Mouse (Mus musculus) limb, embryonic 11.5 days (tissue): ENCODE measurements around the gene Cox4i1. TPM values are rescaled to one million over a fixed set of nuclear protein-coding genes. Genes with fewer than 3 reads are reported as not detected.

Experiments
- ATAC-seq: fragments of 200-750 bp; cut with Nextera tagmentation; 2 replicates; pipeline ENCODE4 v1.8.0; 2017; ENCODE audit warnings: low read depth; ENCODE audit not compliant: insufficient number of reproducible peaks, low FRiP score, low TSS enrichment
- DNase-seq: peaks from one replicate; pipeline ENCODE4 v3.0.0-alpha.2; 2015; ENCODE audit warnings: low spot score
- H3K27ac ChIP-seq: fragments of 300-500 bp; sonication (generic); replicated peaks from 2 replicates; pipeline ENCODE4 v1.5.1; 2014; ENCODE audit warnings: low read depth, mild to moderate bottlenecking, low read length
- H3K27me3 ChIP-seq: fragments of 300-500 bp; sonication (generic); 2 replicates; pipeline ENCODE4 v1.6.1; 2014; ENCODE audit warnings: mild to moderate bottlenecking, low read length, mixed read lengths; ENCODE audit not compliant: control insufficient read depth, insufficient read depth
- H3K36me3 ChIP-seq: fragments of 300-500 bp; sonication (generic); 2 replicates; pipeline ENCODE4 v1.6.1; 2014; ENCODE audit warnings: mild to moderate bottlenecking, low read length, moderate library complexity, mixed read lengths; ENCODE audit not compliant: control insufficient read depth, insufficient read depth
- H3K4me1 ChIP-seq: fragments of 300-500 bp; sonication (generic); 2 replicates; pipeline ENCODE4 v1.6.1; 2014; ENCODE audit warnings: low read length, mixed read lengths; ENCODE audit not compliant: control insufficient read depth, insufficient read depth
- H3K4me2 ChIP-seq: fragments of 300-500 bp; sonication (generic); 2 replicates; pipeline ENCODE4 v1.6.1; 2014; ENCODE audit warnings: low read depth, mild to moderate bottlenecking, moderate library complexity; ENCODE audit not compliant: severe bottlenecking
- H3K4me3 ChIP-seq: fragments of 300-500 bp; sonication (generic); 2 replicates; pipeline ENCODE4 v1.5.1; 2014; ENCODE audit warnings: low read depth, low read length
- H3K9ac ChIP-seq: fragments of 300-500 bp; sonication (generic); 2 replicates; pipeline ENCODE4 v1.6.1; 2014; ENCODE audit warnings: mild to moderate bottlenecking, low read length
- H3K9me3 ChIP-seq: fragments of 300-500 bp; sonication (generic); 2 replicates; pipeline ENCODE4 v1.6.1; 2016; ENCODE audit warnings: low read length; ENCODE audit not compliant: control insufficient read depth
- WGBS: fragments of 180-500 bp; shearing (Covaris S2); extraction: QIAGEN DNeasy Blood & Tissue Kit; methylation state at CpG from one replicate; pipeline ENCODE4 v1.1.7; 2014; 5-methylcytosine and 5-hydroxymethylcytosine counted together
- polyA plus RNA-seq: library from polyadenylated mRNA; unstranded; fragments of >200 nt; fragmentation: Nextera tagmentation; extraction: Ambion mirVana; gene quantifications from 2 replicates; pipeline ENCODE4 v1.2.1, GENCODE M21; 2014

Gene Cox4i1
- polyA plus RNA-seq, 1 experiment from 2014 or later, result 921 TPM

- ATAC-seq (no peak), DNase-seq (no peak)
- no peaks in the 10 kb centered on the region for H3K27me3 ChIP-seq
- no peak overlapping the region for H3K27ac ChIP-seq
- H3K4me1 ChIP-seq, result 0 out of 2 replicates have a peak, but pooled peaks cover 3% of the 10 kb centered on the region
- 46% methylated on average over 19 of the region's 19 CpGs for WGBS
- no peak overlapping the region for H3K4me3 ChIP-seq
- no peaks in the 10 kb centered on the region for H3K36me3 ChIP-seq
- H3K4me2 ChIP-seq, result no peak overlapping the region
- no peak overlapping the region for H3K9ac ChIP-seq
- no peaks in the 10 kb centered on the region for H3K9me3 ChIP-seq
Observed at GRCm38 (mm10) chr8:120701758-120702465, 33.9 kb downstream of the Cox4i1 start.

- Histone ChIP-seq H3K4me3 (no peak overlapping the region), H3K4me1 (0 out of 2 replicates have a peak, but pooled peaks cover 3% of the 10 kb centered on the region), H3K4me2 (no peak overlapping the region), H3K27ac (no peak overlapping the region), H3K27me3 (no peaks in the 10 kb centered on the region), H3K9ac (no peak overlapping the region), H3K9me3 (no peaks in the 10 kb centered on the region), H3K36me3 (no peaks in the 10 kb centered on the region)
- WGBS, result 16% methylated on average over 9 of the region's 9 CpGs
- ATAC-seq (no peak), DNase-seq (no peak)
Observed at GRCm38 (mm10) chr8:120704203-120704602, 36.2 kb downstream of the Cox4i1 start.

DNA sequence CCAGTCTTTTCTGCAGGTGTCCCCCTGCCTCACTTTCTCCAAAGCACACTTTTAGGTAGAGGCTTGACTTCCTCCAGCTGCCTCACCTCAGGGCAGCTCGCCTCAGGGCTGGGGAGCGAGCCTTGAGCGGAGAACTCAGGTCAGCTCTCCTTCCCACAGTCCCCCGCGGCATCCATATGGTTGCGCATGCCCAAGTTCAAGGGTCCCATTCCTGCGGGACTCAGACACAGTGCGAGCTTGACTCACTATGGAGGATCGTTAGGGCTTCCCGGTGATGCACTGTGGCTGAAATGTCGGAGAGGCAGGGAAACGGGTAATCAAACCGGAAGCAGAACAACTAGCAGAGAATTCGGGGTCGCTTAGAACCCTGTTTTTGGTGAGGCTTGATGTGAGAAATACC, 37.1 kb downstream of the Cox4i1 start:
- H3K9ac ChIP-seq, result no peak overlapping the region
- no peaks in the 10 kb centered on the region for H3K9me3 ChIP-seq
- H3K27me3 ChIP-seq, result no peaks in the 10 kb centered on the region
- H3K27ac ChIP-seq, result no peak overlapping the region
- H3K4me1 ChIP-seq, result 0 out of 2 replicates have a peak, but pooled peaks cover 3% of the 10 kb centered on the region
- 70% methylated on average over 15 of the region's 15 CpGs for WGBS
- no peak for ATAC-seq
- no peak overlapping the region for H3K4me3 ChIP-seq
- H3K4me2 ChIP-seq, result no peak overlapping the region
- DNase-seq, result no peak
- no peaks in the 10 kb centered on the region for H3K36me3 ChIP-seq

DNA sequence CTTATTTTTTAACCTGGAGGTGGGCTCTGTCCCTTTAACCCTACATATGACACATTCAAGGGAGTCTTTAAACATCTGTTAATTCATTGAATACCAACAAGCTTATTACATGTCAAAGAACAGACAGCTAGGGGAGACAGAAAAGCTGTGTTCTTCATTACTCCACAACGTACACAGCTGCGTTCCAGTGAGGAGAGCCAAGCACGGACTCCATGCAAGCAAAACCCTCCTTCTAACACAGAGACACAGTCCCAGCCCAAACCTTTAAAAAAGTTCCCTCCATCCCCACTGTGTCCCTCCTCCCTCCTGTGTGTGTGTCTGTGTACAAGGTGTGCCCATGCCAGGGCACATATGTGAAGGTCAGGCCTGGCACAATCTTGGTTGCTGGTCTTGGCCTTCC, 38.2 kb downstream of the Cox4i1 start:
- no peaks in the 10 kb centered on the region for H3K9me3 ChIP-seq
- H3K27ac ChIP-seq, result no peak overlapping the region
- ATAC-seq, result no peak
- no peaks in the 10 kb centered on the region for H3K36me3 ChIP-seq
- H3K27me3 ChIP-seq, result no peaks in the 10 kb centered on the region
- H3K4me2 ChIP-seq, result no peak overlapping the region
- no peak overlapping the region for H3K4me3 ChIP-seq
- 0 out of 2 replicates have a peak, but pooled peaks cover 3% of the 10 kb centered on the region for H3K4me1 ChIP-seq
- 77% methylated on average over 3 of the region's 3 CpGs for WGBS
- H3K9ac ChIP-seq, result no peak overlapping the region
- no peak for DNase-seq

- no peak for ATAC-seq
Observed at GRCm38 (mm10) chr8:120709176-120709575, 41.2 kb downstream of the Cox4i1 start.

GRCm38 (mm10) chr8:120715200-120715599, 47.2 kb downstream of the Cox4i1 start:
- no peaks in the 10 kb centered on the region for H3K4me1 ChIP-seq
- ATAC-seq (no peak), DNase-seq (no peak)
- H3K4me3 ChIP-seq, result no peak overlapping the region
- no peaks in the 10 kb centered on the region for H3K27me3 ChIP-seq
- no peak overlapping the region for H3K9ac ChIP-seq
- H3K36me3 ChIP-seq, result no peaks in the 10 kb centered on the region
- 81% methylated on average over 6 of the region's 6 CpGs for WGBS
- no peaks in the 10 kb centered on the region for H3K9me3 ChIP-seq
- no peak overlapping the region for H3K4me2 ChIP-seq
- no peak overlapping the region for H3K27ac ChIP-seq

More at GRCm38 (mm10) chr8:120709176-120709575, 41.2 kb downstream of the Cox4i1 start:
- Histone ChIP-seq H3K9ac (no peak overlapping the region), H3K4me2 (no peak overlapping the region), H3K36me3 (no peaks in the 10 kb centered on the region), H3K27ac (no peak overlapping the region), H3K4me1 (0 out of 2 replicates have a peak, but pooled peaks cover 3% of the 10 kb centered on the region), H3K27me3 (no peaks in the 10 kb centered on the region), H3K4me3 (no peak overlapping the region), H3K9me3 (no peaks in the 10 kb centered on the region)
- WGBS, result 83% methylated on average over 10 of the region's 10 CpGs
- DNase-seq, result no peak

GRCm38 (mm10) chr8:120715996-120716680, 48.1 kb downstream of the Cox4i1 start:
- Histone ChIP-seq H3K4me3 (no peak overlapping the region), H3K27me3 (no peaks in the 10 kb centered on the region), H3K27ac (no peak overlapping the region), H3K4me1 (no peaks in the 10 kb centered on the region), H3K36me3 (no peaks in the 10 kb centered on the region), H3K9ac (no peak overlapping the region), H3K9me3 (no peaks in the 10 kb centered on the region), H3K4me2 (no peak overlapping the region)
- 79% methylated on average over 15 of the region's 15 CpGs for WGBS
- ATAC-seq, result no peak
- no peak for DNase-seq

DNA sequence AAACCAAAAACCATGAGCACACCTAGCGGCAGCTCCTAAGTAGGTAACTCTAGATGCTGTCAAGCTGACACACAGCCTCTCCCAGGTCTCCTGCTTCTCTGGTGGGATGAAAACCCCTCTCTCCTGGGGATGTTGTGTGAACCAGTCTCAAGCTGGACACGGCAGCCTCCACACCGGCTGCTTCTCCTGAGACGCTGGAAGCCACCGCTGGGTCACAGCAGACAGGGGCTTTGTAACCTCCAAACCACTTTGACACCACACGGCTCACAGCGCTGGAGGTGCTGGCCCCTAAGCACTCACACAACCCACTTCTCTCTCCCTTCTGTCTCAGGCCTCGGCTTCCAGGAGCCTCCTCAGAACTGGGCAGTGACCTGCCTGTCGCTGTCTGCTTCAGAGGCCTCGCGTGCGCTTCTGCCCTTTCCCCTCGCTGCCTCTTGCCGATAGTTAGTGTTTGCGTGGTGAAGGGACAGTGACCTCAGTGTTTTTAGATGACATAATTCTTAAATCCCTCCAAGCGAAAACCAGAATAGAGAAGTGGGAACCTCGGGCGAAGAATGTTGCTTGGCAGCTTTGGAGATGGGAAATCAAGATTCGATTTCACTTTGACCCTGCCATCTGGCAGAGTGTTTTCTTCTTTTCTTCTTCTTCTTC, 51.7 kb downstream of the Cox4i1 start:
- H3K27ac ChIP-seq, result no peak overlapping the region
- ATAC-seq (no peak), DNase-seq (no peak)
- H3K4me3 ChIP-seq, result no peak overlapping the region
- H3K4me2 ChIP-seq, result no peak overlapping the region
- no peak overlapping the region for H3K9ac ChIP-seq
- no peaks in the 10 kb centered on the region for H3K27me3 ChIP-seq
- WGBS, result 74% methylated on average over 19 of the region's 19 CpGs
- H3K4me1 ChIP-seq, result no peaks in the 10 kb centered on the region
- 0 out of 2 replicates have a peak, but pooled peaks cover 2% of the 10 kb centered on the region for H3K9me3 ChIP-seq
- H3K36me3 ChIP-seq, result no peaks in the 10 kb centered on the region
